Mouse (Mus musculus): ENCODE results near the gene E130309D02Rik. TPM values are rescaled to one million over a fixed set of nuclear protein-coding genes. Genes with fewer than 3 reads are reported as not detected.

The E130309D02Rik gene
- polyA plus RNA-seq (2015; fragmentation: Nextera tagmentation; extraction: Ambion mirVana) = 33.9 and 35.6 TPM in 2 replicates

GRCm38 (mm10) chr5:143314730-143315513 lies at the start of gene E130309D02Rik:
E130309D02Rik (minus strand) TSS chr5:143315360.
- peak within 1 kb of the TSS; percentile 84 for H3K27ac ChIP-seq
- under 1% methylated on average over 99 of the region's 101 CpGs for WGBS

GRCm38 (mm10) chr5:143363678-143364615 lies 48.8 kb upstream of the E130309D02Rik start:
- Histone ChIP-seq H3K4me2 (replicated peaks) (peak overlapping the region; percentile 88), H3K4me1 (replicated peaks) (peaks cover 11% of the 10 kb centered on the region; the same call in 1 of the 2 replicates), H3K36me3 (no peaks in the 10 kb centered on the region), H3K4me3 (replicated peaks) (peak overlapping the region; percentile 46), H3K9ac (peak overlapping the region; percentile 51), H3K27me3 (replicated peaks) (peaks cover 30% of the 10 kb centered on the region), H3K9me3 (no peaks in the 10 kb centered on the region), H3K27ac (no peak overlapping the region)
- peak; percentile 72 for ATAC-seq
- under 1% methylated on average over 47 of the region's 47 CpGs for WGBS

More at GRCm38 (mm10) chr5:143314730-143315513, at the start of gene E130309D02Rik:
- H3K36me3 ChIP-seq = peaks cover 27% of the 10 kb centered on the region; the same call in 1 of the 2 replicates
- peak; percentile 90 for ATAC-seq
- H3K4me1 ChIP-seq (replicated peaks) = peaks cover 9% of the 10 kb centered on the region
- no peaks in the 10 kb centered on the region for H3K9me3 ChIP-seq
- peak within 1 kb of the TSS; percentile 96 for H3K9ac ChIP-seq
- H3K27me3 ChIP-seq (replicated peaks) = no peaks in the 10 kb centered on the region
- H3K4me3 ChIP-seq (replicated peaks) = peak within 1 kb of the TSS; percentile 95
- H3K4me2 ChIP-seq (replicated peaks) = peak within 1 kb of the TSS; percentile 84

DNA sequence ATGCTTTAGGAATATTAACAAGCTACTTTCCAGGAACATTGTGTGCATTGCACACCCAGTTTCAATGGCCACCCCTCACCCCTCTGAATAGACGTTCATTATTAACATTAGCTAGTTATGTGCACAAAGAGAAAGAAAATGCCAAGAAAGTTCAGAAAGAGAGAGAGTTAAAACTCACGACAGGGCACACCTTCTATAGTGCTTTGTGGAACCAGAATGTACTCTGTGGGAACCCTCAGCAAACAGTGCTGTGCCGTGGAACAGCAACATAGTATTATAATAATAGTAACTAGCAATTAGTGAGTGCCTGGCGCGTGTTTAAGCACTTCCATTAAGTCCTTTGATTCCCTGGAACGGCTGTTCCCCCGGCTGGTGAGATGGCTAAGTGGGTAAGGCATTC lies 46.3 kb upstream of the E130309D02Rik start:
- H3K4me3 ChIP-seq (replicated peaks) = no peak overlapping the region
- peaks cover 27% of the 10 kb centered on the region for H3K27me3 ChIP-seq (replicated peaks)
- no peak overlapping the region for H3K9ac ChIP-seq
- H3K36me3 ChIP-seq = no peaks in the 10 kb centered on the region
- no peak overlapping the region for H3K4me2 ChIP-seq (replicated peaks)
- no peak overlapping the region for H3K27ac ChIP-seq
- no peaks in the 10 kb centered on the region for H3K9me3 ChIP-seq
- 65% methylated on average over 7 of the region's 7 CpGs for WGBS
- peaks cover 15% of the 10 kb centered on the region; the same call in 1 of the 2 replicates for H3K4me1 ChIP-seq (replicated peaks)
- no peak for ATAC-seq

DNA sequence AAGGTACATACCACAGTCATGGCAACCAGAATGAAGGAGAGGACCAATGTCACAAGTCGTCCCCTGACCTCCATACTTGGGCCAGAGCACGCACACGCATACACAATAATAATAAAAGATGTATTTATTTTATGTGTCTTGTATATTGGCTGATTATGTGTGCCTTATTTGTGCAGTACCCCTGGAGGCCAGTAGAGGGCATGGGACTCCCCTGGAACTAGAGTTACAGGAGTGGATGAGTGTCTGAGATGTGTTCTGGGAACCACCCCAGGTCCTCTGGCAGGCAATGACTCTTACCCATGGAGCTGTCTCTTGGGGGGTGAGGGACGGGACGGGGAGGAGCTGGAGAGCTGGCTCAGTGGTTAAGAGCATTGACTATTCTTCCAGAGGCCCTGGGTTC lies 44.8 kb upstream of the E130309D02Rik start:
- WGBS = 56% methylated on average over 5 of the region's 5 CpGs
- no peak for ATAC-seq

GRCm38 (mm10) chr5:143359263-143359662 lies 44.1 kb upstream of the E130309D02Rik start:
- no peak overlapping the region for H3K4me3 ChIP-seq (replicated peaks)
- H3K4me2 ChIP-seq (replicated peaks) = no peak overlapping the region
- WGBS = 30% methylated on average over 7 of the region's 7 CpGs
- no peak overlapping the region for H3K9ac ChIP-seq
- H3K4me1 ChIP-seq (replicated peaks) = peaks cover 10% of the 10 kb centered on the region; the same call in 1 of the 2 replicates
- peaks cover 25% of the 10 kb centered on the region for H3K27me3 ChIP-seq (replicated peaks)
- no peaks in the 10 kb centered on the region for H3K36me3 ChIP-seq
- no peak for ATAC-seq
- no peaks in the 10 kb centered on the region for H3K9me3 ChIP-seq
- no peak overlapping the region for H3K27ac ChIP-seq

More for the DNA sequence above, 44.8 kb upstream of the E130309D02Rik start:
- Histone ChIP-seq H3K27ac (no peak overlapping the region), H3K9ac (no peak overlapping the region), H3K4me1 (replicated peaks) (peaks cover 15% of the 10 kb centered on the region; the same call in 1 of the 2 replicates), H3K9me3 (no peaks in the 10 kb centered on the region), H3K4me3 (replicated peaks) (no peak overlapping the region), H3K36me3 (no peaks in the 10 kb centered on the region), H3K4me2 (replicated peaks) (no peak overlapping the region), H3K27me3 (replicated peaks) (peaks cover 27% of the 10 kb centered on the region)

- WGBS = 3% methylated on average over 28 of the region's 28 CpGs
- Histone ChIP-seq H3K27ac (no peak overlapping the region), H3K36me3 (no peaks in the 10 kb centered on the region), H3K4me2 (replicated peaks) (peak overlapping the region; percentile 40; the same call in 1 of the 2 replicates), H3K9ac (0 out of 2 replicates have a peak overlapping the region, but pooled peaks have one; percentile 21), H3K9me3 (no peaks in the 10 kb centered on the region), H3K4me1 (replicated peaks) (0 out of 2 replicates have a peak, but pooled peaks cover 5% of the 10 kb centered on the region), H3K27me3 (replicated peaks) (peaks cover 18% of the 10 kb centered on the region), H3K4me3 (replicated peaks) (0 out of 2 replicates have a peak overlapping the region, but pooled peaks have one; percentile 3)
- no peak for ATAC-seq
These were observed 42.4 kb upstream of the E130309D02Rik start for GRCm38 (mm10) chr5:143357564-143357963.

DNA sequence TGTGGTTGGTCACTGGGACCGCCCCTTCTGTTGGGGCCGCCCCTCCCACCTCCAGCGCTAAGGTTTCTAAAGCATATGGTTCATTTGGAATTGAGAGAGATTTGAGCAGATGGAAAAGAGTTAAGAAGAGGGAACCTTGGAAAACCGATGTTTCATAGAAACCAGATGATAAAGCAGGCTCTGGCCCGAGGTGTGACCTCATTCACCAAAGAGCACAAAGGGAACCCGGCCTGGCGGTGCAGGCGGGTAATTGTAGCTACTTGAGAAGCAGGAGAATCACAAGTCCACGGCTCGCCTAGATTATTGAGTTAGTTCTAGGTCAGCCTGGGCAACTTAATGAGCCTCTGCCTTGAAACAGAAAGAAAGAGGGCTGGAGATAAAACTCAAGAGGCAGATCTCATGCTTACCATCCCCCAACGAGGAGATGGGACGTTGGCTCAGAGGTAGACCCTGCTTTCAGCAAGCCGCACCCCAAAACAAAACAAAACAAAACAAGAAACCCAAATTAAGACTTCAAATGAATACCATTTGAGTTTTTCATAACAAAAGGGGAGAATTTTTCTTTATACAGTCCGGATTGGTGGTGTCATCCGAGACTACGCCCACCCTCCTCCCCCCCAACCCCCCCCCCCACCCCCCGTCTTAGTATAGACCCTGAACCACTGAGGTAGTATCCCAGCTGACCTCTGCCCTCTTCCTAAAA lies 41.7 kb upstream of the E130309D02Rik start, which contains the start of gene Grid2ip:
TSS of gene Grid2ip (plus strand) at position 653 of the 703 bp plus-strand sequence.
- 24% methylated on average over 17 of the region's 17 CpGs for WGBS
- peaks cover 18% of the 10 kb centered on the region for H3K27me3 ChIP-seq (replicated peaks)
- ATAC-seq = no peak
- H3K9ac ChIP-seq = 0 out of 2 replicates have a peak within 1 kb of the TSS, but pooled peaks have one; percentile 21
- H3K4me3 ChIP-seq (replicated peaks) = 0 out of 2 replicates have a peak within 1 kb of the TSS, but pooled peaks have one; percentile 3
- H3K4me1 ChIP-seq (replicated peaks) = 0 out of 2 replicates have a peak, but pooled peaks cover 5% of the 10 kb centered on the region
- no peaks in the 10 kb centered on the region for H3K9me3 ChIP-seq
- peak within 1 kb of the TSS; percentile 40; the same call in 1 of the 2 replicates for H3K4me2 ChIP-seq (replicated peaks)
- H3K36me3 ChIP-seq = no peaks in the 10 kb centered on the region
- no peak within 1 kb of the TSS for H3K27ac ChIP-seq

DNA sequence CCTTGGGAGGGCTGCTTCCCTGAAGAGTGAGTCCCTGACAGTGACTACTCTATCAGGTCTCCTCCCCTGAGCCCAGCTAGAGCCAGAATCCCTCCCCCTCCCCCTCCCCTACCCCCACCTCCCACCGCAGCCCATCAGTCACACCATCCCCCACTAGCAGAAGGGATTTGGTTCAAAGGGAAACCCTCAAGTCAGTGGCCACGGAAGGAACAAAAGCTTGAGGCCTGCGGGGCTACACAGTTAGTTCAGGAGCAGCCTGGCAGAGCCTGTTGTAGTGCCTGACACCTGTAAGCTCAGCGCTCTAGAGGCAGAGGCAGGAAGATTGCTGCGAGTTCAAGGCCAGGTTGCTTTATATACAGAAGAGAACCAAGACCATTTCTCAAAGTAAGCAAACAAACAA lies 40.9 kb upstream of the E130309D02Rik start:
- Histone ChIP-seq H3K27me3 (replicated peaks) (peaks cover 18% of the 10 kb centered on the region), H3K4me3 (replicated peaks) (no peak overlapping the region), H3K4me2 (replicated peaks) (no peak overlapping the region), H3K9me3 (no peaks in the 10 kb centered on the region), H3K4me1 (replicated peaks) (0 out of 2 replicates have a peak, but pooled peaks cover 5% of the 10 kb centered on the region), H3K36me3 (no peaks in the 10 kb centered on the region), H3K9ac (no peak overlapping the region), H3K27ac (no peak overlapping the region)
- ATAC-seq = no peak
- WGBS = 38% methylated on average over 5 of the region's 5 CpGs

DNA sequence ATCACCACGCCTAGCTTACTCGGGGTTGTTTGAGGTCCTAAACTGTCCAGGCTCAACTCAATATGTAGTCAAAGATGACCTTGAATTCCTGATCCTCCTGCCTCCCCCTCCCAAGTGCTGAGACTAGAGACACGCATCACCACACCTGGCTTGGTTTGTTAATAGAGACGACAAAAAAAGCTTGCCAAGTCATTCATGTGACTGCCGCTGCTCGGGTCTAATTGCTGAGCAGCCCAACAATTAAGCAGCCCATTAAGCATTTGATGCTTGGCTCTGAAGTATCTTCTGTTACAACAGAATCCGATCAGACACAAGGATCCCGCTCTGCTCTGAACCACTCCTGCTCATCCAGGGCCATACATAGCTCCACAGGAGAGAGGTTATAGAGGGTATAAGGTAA lies 31.2 kb upstream of the E130309D02Rik start:
- Histone ChIP-seq H3K9me3 (no peaks in the 10 kb centered on the region), H3K27me3 (replicated peaks) (no peaks in the 10 kb centered on the region), H3K4me2 (replicated peaks) (no peak overlapping the region), H3K27ac (no peak overlapping the region), H3K36me3 (no peaks in the 10 kb centered on the region), H3K9ac (no peak overlapping the region), H3K4me1 (replicated peaks) (no peaks in the 10 kb centered on the region), H3K4me3 (replicated peaks) (no peak overlapping the region)
- ATAC-seq = no peak
- WGBS = 71% methylated on average over 8 of the region's 8 CpGs

- no peaks in the 10 kb centered on the region for H3K36me3 ChIP-seq
- H3K4me3 ChIP-seq (replicated peaks) = no peak overlapping the region
- no peaks in the 10 kb centered on the region for H3K9me3 ChIP-seq
- H3K4me1 ChIP-seq (replicated peaks) = no peaks in the 10 kb centered on the region
- no peak overlapping the region for H3K4me2 ChIP-seq (replicated peaks)
- 49% methylated on average over 6 of the region's 6 CpGs for WGBS
- H3K9ac ChIP-seq = no peak overlapping the region
- H3K27ac ChIP-seq = no peak overlapping the region
- ATAC-seq = no peak
- no peaks in the 10 kb centered on the region for H3K27me3 ChIP-seq (replicated peaks)
These were observed 24.4 kb upstream of the E130309D02Rik start for GRCm38 (mm10) chr5:143339603-143340002.

DNA sequence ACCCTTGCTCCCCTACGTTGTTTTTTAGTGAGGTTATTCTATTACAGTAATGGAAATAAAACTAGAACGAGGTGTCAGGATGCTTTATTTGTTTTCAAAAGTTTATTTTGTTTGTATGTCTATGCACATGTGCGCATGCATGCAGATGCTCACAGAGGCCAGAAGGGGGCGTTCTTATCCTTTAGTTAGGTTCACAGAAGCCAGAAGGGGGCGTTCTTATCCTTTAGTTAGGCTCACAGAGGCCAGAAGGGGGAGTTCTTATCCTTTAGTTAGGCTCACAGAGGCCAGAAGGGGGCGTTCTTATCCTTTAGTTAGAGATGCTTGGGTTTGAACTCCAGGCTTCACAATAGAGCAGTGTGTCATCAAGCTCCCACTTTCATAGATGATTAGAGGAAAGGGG lies 21.4 kb upstream of the E130309D02Rik start:
- H3K4me3 ChIP-seq (replicated peaks) = no peak overlapping the region
- 63% methylated on average over 6 of the region's 6 CpGs for WGBS
- no peak for ATAC-seq

More for the DNA sequence above, 21.4 kb upstream of the E130309D02Rik start:
- H3K4me2 ChIP-seq (replicated peaks) = no peak overlapping the region
- no peaks in the 10 kb centered on the region for H3K27me3 ChIP-seq (replicated peaks)
- H3K36me3 ChIP-seq = no peaks in the 10 kb centered on the region
- H3K27ac ChIP-seq = no peak overlapping the region
- H3K9ac ChIP-seq = no peak overlapping the region
- no peaks in the 10 kb centered on the region for H3K9me3 ChIP-seq
- H3K4me1 ChIP-seq (replicated peaks) = no peaks in the 10 kb centered on the region

All from intestine, embryonic 15.5 days (tissue).